Mouse (Mus musculus): Measurements from ENCODE around the gene Zfp628.
A peak's percentile ranks its signal among the peaks of the same experiment; 100 is the strongest.

DNA sequence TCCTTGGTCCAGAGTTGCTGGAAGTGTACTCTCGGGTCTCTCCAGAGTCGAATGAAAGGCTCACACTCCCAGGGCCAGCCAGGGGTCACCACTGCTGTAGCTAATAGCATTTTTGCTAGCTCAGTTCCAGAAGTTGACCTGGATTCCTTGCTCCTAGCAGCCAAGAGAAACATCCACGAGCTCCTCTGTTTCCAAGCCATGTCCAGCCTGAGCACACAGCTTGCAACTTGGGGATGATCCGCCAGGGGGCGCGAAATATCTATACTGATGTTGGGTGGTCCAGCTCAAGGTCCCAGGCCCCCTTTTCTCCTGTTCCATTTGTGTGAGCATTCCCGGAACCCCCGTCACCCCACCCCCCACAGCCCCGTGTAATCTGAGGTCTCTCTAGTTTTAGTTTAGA lies 3.5 kb upstream of the Zfp628 start:
- TF ChIP-seq CTCF (IDR thresholded peaks at IDR 0.05; ENCODE audit: control insufficient read depth, insufficient read depth, insufficient read length) (peak; percentile 30), MAX (IDR thresholded peaks at IDR 0.05) (no peak)

Data from C2C12 (cell line).